Mouse (Mus musculus): ENCODE data around the gene Mup12.
"Not testable (repeated sequence)": the region's sequence is repeated elsewhere in the genome, so short reads cannot be mapped to it uniquely, and the experiment has no call there.

Gene Mup12

GRCm38 (mm10) chr4:60741226-60741625 is at the start of gene Mup12:
Gene Mup12, minus strand, starts transcription at chr4:60741326.
- DNase-seq (ENCODE audit: low read depth in 2 of 2, low spot score in 2 of 2) = not testable (repeated sequence)

All from CD8-positive naive resting alpha-beta T cell, adult 2 months (primary cell).